ENCODE assay signal across 9 mouse cellular contexts in the genomic region with DNA sequence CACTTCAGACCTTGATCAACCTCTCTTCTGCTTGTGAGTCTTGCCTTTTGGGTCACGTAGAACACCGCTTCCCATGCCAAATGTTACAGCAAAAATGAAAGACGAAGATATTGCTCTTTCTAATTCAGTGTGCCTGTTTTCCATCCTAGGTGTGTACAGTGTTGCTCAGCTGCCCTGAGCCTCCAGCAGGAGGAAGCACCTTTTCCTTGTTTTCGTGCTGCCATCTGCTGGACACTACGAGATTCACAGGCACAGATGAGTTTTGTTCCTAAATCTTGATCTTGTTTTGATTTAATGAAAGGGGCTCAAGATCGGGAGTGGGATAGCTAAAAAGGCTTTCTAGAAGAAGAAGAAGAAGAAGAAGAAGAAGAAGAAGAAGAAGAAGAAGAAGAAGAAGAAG. TPM values are rescaled to one million over a fixed set of nuclear protein-coding genes. Genes with fewer than 3 reads are reported as not detected.
DNase-seq lines count a peak whose midpoint lies in the region; ATAC-seq and TF ChIP-seq lines count a peak whose summit lies in the region.
"Had no signal": no experiment of that assay in that cellular context is flagged by ENCODE, and none has a peak within 500 bp of the region (broad histone marks: within the 10 kb centered on the region; RNA-seq: fewer than 3 reads in every experiment).

No protein-coding gene starts in this region.

- TF ChIP-seq POLR2A in cerebellum, adult 2 months (IDR thresholded peaks at IDR 0.05; ENCODE audit: borderline replicate concordance, insufficient read depth, low read length), result no peak

- TF ChIP-seq CTCF in intestine, postnatal 0 days (IDR thresholded peaks at IDR 0.05; ENCODE audit: low read depth), result peak; percentile 90
- TF ChIP-seq CTCF in Patski (IDR thresholded peaks at IDR 0.05), result peak; percentile 77
- TF ChIP-seq CTCF in cerebellum, adult 2 months (IDR thresholded peaks at IDR 0.05; ENCODE audit: borderline replicate concordance, insufficient read depth, low read depth, low read length), result peak; percentile 97
- TF ChIP-seq CTCF in left cerebral cortex, adult 2 months (IDR thresholded peaks at IDR 0.05), result peak; percentile 78

- no peak overlapping the region for H3K4me3 ChIP-seq in intestine, postnatal 0 days (ENCODE audit: low read depth, low read length)
- H3K4me3 ChIP-seq in intestine, embryonic 16.5 days (ENCODE audit: low read length), result no peak overlapping the region
- no peak overlapping the region for H3K4me3 ChIP-seq in cerebellum, adult 2 months (replicated peaks; ENCODE audit: insufficient read depth, low read depth, low read length)
- H3K4me3 ChIP-seq in left cerebral cortex, adult 2 months, result no peak overlapping the region

- no peak for ATAC-seq in intestine, postnatal 0 days
- ATAC-seq in intestine, embryonic 16.5 days, result no peak
- peak; percentile 69 for ATAC-seq in Patski

- no peak overlapping the region for H3K4me2 ChIP-seq in intestine, postnatal 0 days (replicated peaks; ENCODE audit: low read depth)
- no peak overlapping the region for H3K4me2 ChIP-seq in intestine, embryonic 16.5 days (ENCODE audit: low read depth, low read length)

- no peaks in the 10 kb centered on the region for H3K27me3 ChIP-seq in intestine, postnatal 0 days (replicated peaks; ENCODE audit: control insufficient read depth, insufficient read depth, low read length)
- H3K27me3 ChIP-seq in intestine, embryonic 16.5 days (replicated peaks; ENCODE audit: control insufficient read depth, insufficient read depth, low read length), result no peaks in the 10 kb centered on the region
- H3K27me3 ChIP-seq in Patski, result peaks cover 6% of the 10 kb centered on the region
- no peaks in the 10 kb centered on the region for H3K27me3 ChIP-seq in cerebellum, adult 2 months (ENCODE audit: control insufficient read depth, insufficient read depth, low read length)
- H3K27me3 ChIP-seq: megakaryocyte, embryonic 14.5 days had no signal

- CTCF ChIA-PET in Patski (lab: Charles Lee), result interaction anchor here (1.2 to 1.3 kb wide), 2 partner anchors 9 to 83 kb away, joined by 3 read pairs; no protein-coding TSS in a partner anchor

- no peaks in the 10 kb centered on the region for H3K9me3 ChIP-seq in intestine, postnatal 0 days (ENCODE audit: control insufficient read depth)
- H3K9me3 ChIP-seq in intestine, embryonic 16.5 days (ENCODE audit: control insufficient read depth, low read length), result no peaks in the 10 kb centered on the region

- POLR2A ChIA-PET in Patski (lab: Charles Lee), result no interaction called here

- DNase-seq in Patski (ENCODE audit: low read depth, low spot score), result no peak
- DNase-seq in cerebellum, adult 2 months, result peak; percentile 61 to 70
- DNase-seq in frontal cortex, postnatal 36 days (ENCODE audit: low spot score in 2 of 2), result peak; percentile 58 to 77
- peak; percentile 59 to 70 for DNase-seq in left cerebral cortex, adult 2 months (ENCODE audit: extremely low spot score in 1 of 2, low spot score in 2 of 2)
- peak; percentile 63 for DNase-seq in right cerebral cortex, adult 18-20 months
- DNase-seq in urinary bladder, postnatal 10 days (ENCODE audit: low spot score), result no peak

- no peaks in the 10 kb centered on the region for H3K4me1 ChIP-seq in intestine, postnatal 0 days (replicated peaks; ENCODE audit: control insufficient read depth, insufficient read depth, low read length)
- H3K4me1 ChIP-seq in intestine, embryonic 16.5 days (ENCODE audit: control insufficient read depth, insufficient read depth, low read length), result no peaks in the 10 kb centered on the region
- peaks cover 4% of the 10 kb centered on the region; the same call in 1 of the 2 replicates for H3K4me1 ChIP-seq in cerebellum, adult 2 months (ENCODE audit: control insufficient read depth, insufficient read depth, low read length)
- H3K4me1 ChIP-seq: megakaryocyte, embryonic 14.5 days had no signal

- no peak overlapping the region for H3K27ac ChIP-seq in intestine, postnatal 0 days (ENCODE audit: low read depth, low read length)
- no peak overlapping the region for H3K27ac ChIP-seq in intestine, embryonic 16.5 days (ENCODE audit: low read length)
- no peak overlapping the region for H3K27ac ChIP-seq in cerebellum, adult 2 months (ENCODE audit: insufficient read depth, low read length)
- H3K27ac ChIP-seq in left cerebral cortex, adult 2 months, result no peak overlapping the region

- in situ Hi-C loops in Patski (cut with MboI; ENCODE audit: low pct_unique_long_range_greater_than_20kb), result no loop called here

- no peak overlapping the region for H3K9ac ChIP-seq in intestine, postnatal 0 days (ENCODE audit: low read depth, low read length)
- no peak overlapping the region for H3K9ac ChIP-seq in intestine, embryonic 16.5 days (ENCODE audit: low read depth, low read length)

- intact Hi-C loops in left cerebral cortex, adult 2 months (cut with DNase I), result loop anchor here (1.0 to 10.0 kb wide), 2 partner anchors 441 to 485 kb away; no protein-coding TSS in a partner anchor

- no peaks in the 10 kb centered on the region for H3K36me3 ChIP-seq in intestine, postnatal 0 days (ENCODE audit: control insufficient read depth, insufficient read depth)
- no peaks in the 10 kb centered on the region for H3K36me3 ChIP-seq in intestine, embryonic 16.5 days (ENCODE audit: control insufficient read depth, insufficient read depth, low read length)

- WGBS in intestine, postnatal 0 days, result 16% methylated on average over 6 of the region's 6 CpGs
- WGBS in intestine, embryonic 16.5 days, result 24% methylated on average over 6 of the region's 6 CpGs
- WGBS in cerebellum, adult 2 months, result 27% methylated on average over 6 of the region's 6 CpGs

RNA-seq across cellular contexts. Expression of gene Ces5a, which starts 40.3 kb away (rescaled TPM):
- not detected in 2 replicates for polyA plus RNA-seq in intestine, postnatal 0 days (2015; fragmentation: Nextera tagmentation; extraction: Ambion mirVana)
- not detected in 2 replicates for polyA plus RNA-seq in intestine, embryonic 16.5 days (2015; fragmentation: Nextera tagmentation; extraction: Ambion mirVana)
- polyA plus RNA-seq in Patski (2021), result not detected
- 1.3 TPM in 2 replicates for polyA plus RNA-seq in cerebellum, adult 2 months (2012; rRNA removed)
- 1 to 10 TPM in 1 of 2 experiments, under 1 TPM in 1; 0.45 to 1.8 TPM for total RNA-seq in left cerebral cortex, adult 2 months (2021)

Comparison
In these comparisons a context has a peak if more than half of its experiments do, and no peak if none do; other contexts are left out.
1. DNase-seq: peak in cerebellum, adult 2 months (2 of 2), frontal cortex, postnatal 36 days (2 of 2), left cerebral cortex, adult 2 months (2 of 2) and right cerebral cortex, adult 18-20 months (single experiment); none in Patski (single experiment) and urinary bladder, postnatal 10 days (single experiment).
2. Peak in every context shown above with its lines, with median percentiles within 50 percentile points of each other: CTCF ChIP-seq.